In genomic region chr6:108328296-108328695, GRCm38 (mm10) we compare ENCODE assay signal across 20 mouse cellular contexts.
DNase-seq lines count a peak whose midpoint lies in the region; TF ChIP-seq lines count a peak whose summit lies in the region.
"Had no signal": no experiment of that assay in that cellular context is flagged by ENCODE, and none has a peak within 500 bp of the region (broad histone marks: within the 10 kb centered on the region; RNA-seq: fewer than 3 reads in every experiment).

No protein-coding gene starts in this region.

- DNase-seq in layer of hippocampus, adult 2 months (ENCODE audit: low spot score in 2 of 2), result no peak
- DNase-seq in layer of hippocampus, adult 11-12 months (ENCODE audit: low spot score), result no peak
- DNase-seq in CD4-positive helper T cell, adult 2 months (ENCODE audit: low read depth, low spot score), result peak; percentile 63
- DNase-seq in brain, adult 2 months (ENCODE audit: low read depth, low spot score), result peak; percentile 45
- DNase-seq in induced T-regulatory cell, adult 2 months (ENCODE audit: low read depth), result peak; percentile 72
- no peak for DNase-seq in thymus, postnatal 4 days
- no peak for DNase-seq in frontal cortex, postnatal 36 days (ENCODE audit: low spot score in 2 of 2)
- no peak for DNase-seq in gastrocnemius, adult 18-20 months (ENCODE audit: low spot score)
- DNase-seq: adrenal gland, postnatal 36 days; cerebellum, adult 18-20 months; cerebellum, adult 9-11 months; cerebellum, postnatal 36 days; gastrocnemius, postnatal 14 days; heart, postnatal 10 days; heart, postnatal 4 days; kidney, adult 18-20 months had no signal

- H3K27ac ChIP-seq in layer of hippocampus, adult 2 months, result 0 out of 2 replicates have a peak overlapping the region, but pooled peaks have one; percentile 23
- H3K27ac ChIP-seq: embryonic facial prominence, embryonic 10.5 days; forebrain, embryonic 10.5 days; hindbrain, embryonic 12.5 days had no signal

- no peak overlapping the region for H3K4me3 ChIP-seq in layer of hippocampus, adult 2 months
- H3K4me3 ChIP-seq: embryonic facial prominence, embryonic 10.5 days; erythroblast, embryonic 14.5 days; forebrain, embryonic 10.5 days; hindbrain, embryonic 12.5 days had no signal

- no peak for TF ChIP-seq CTCF in layer of hippocampus, adult 2 months (conservative IDR thresholded peaks at IDR 0.05)

Comparison
In these comparisons a context has a peak if more than half of its experiments do, and no peak if none do; other contexts are left out.
1. DNase-seq: peak in CD4-positive helper T cell, adult 2 months (single experiment), brain, adult 2 months (single experiment) and induced T-regulatory cell, adult 2 months (single experiment); none in layer of hippocampus, adult 2 months (0 of 2), layer of hippocampus, adult 11-12 months (single experiment), thymus, postnatal 4 days (single experiment), frontal cortex, postnatal 36 days (0 of 2) and gastrocnemius, adult 18-20 months (single experiment).